Mouse (Mus musculus) megakaryocyte progenitor cell, adult 5-6 weeks (primary cell): Measurements from ENCODE around the gene Ubqln5. TPM values are rescaled to one million over a fixed set of nuclear protein-coding genes. Genes with fewer than 3 reads are reported as not detected.

Experiments used
- ATAC-seq: replicated peaks from 2 replicates; pipeline ENCODE4 v1.8.0; 2016; ENCODE audit warnings: mild to moderate bottlenecking, moderate TSS enrichment, inconsistent platforms; ENCODE audit not compliant: poor library complexity
- total RNA-seq, 2 experiments: library from RNA; stranded (forward) in 1 of 2; stranded (reverse) in 1 of 2; fragments of 157-497, 149-512 nt in 1 of 2; fragments of 200-1000 nt in 1 of 2; gene quantifications; 2 replicates each; pipeline versions ENCODE4 v1.2.3 to v1.2.4; 2015 to 2017

The Ubqln5 gene
- total RNA-seq (2015) (not detected in 2 replicates), total RNA-seq (2017) (not detected in 2 replicates)

- ATAC-seq, result no peak
Measured at GRCm38 (mm10) chr7:104129726-104130125, at the start of gene Ubqln5. Gene Ubqln5 (minus strand): TSS chr7:104129826.

- ATAC-seq, result peak; percentile 77
Measured at GRCm38 (mm10) chr7:104179074-104179473, 49.4 kb upstream of the Ubqln5 start.

- no peak for ATAC-seq
Measured at GRCm38 (mm10) chr7:104178422-104179054, 48.9 kb upstream of the Ubqln5 start.

DNA sequence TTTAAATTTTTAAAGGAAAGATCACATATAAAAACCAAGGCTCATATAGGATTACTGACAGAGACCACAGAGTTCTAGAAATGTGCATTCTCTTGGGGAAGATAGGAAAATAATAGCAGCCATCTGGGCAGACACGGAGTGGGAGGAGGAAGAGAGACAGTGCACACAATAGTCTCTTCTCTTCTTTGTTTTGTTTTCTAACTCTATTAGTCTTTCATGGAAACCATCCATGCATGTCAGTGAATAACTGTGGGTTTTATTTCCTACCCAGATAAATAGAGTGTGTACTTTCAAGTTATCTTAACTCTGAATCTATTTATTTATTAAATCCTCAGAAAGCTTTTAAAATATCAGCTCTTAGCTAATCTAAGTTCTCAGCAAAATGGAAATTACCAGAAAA, 45.5 kb upstream of the Ubqln5 start:
- no peak for ATAC-seq

DNA sequence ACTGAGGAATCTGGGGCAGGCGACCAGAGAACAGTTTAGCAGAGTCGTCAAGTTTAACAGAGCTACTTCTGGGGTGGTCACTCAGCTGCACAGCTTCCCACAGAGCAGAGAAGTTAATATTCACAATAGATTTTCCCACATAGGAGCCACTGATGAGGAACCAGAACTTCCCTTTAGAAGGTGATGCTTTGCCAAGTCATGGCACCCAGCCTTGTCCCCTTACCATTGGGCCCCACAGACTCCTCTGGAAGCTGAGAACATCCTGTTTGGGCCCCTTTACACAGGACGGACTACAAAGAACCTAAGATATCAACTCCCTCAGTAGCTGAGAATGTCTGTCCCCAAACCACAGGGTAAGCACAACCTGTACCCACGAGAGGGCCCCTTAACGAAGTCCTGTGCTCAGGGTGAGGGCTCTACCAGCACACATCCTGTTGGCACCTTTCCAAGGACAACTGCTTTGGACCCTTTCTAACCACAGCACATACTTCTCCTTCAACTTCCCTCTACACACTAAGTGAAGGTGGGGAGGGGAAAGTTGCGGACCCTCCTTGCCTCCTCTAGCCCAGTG, 40.1 kb upstream of the Ubqln5 start:
- peak; percentile 78 for ATAC-seq

DNA sequence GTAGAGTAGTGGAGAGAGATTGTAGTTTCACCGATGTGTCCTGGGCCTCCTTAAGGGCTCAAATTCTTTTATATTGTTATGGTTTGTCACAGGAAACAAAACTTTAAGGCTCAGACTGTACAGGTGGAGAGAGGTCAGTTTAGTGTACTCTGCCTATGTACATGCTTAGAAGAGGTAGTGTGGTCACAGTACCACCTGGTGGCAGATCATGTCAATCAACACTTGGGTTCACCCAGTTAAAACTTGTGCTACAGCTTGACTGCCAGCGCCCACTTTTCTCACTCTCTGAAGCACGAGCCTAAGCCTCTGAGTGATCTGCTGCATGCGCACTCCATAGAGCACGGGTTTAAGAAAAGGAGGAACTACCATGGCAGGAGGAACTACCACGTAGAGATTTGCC, 37.5 kb upstream of the Ubqln5 start:
- peak; percentile 45 for ATAC-seq

DNA sequence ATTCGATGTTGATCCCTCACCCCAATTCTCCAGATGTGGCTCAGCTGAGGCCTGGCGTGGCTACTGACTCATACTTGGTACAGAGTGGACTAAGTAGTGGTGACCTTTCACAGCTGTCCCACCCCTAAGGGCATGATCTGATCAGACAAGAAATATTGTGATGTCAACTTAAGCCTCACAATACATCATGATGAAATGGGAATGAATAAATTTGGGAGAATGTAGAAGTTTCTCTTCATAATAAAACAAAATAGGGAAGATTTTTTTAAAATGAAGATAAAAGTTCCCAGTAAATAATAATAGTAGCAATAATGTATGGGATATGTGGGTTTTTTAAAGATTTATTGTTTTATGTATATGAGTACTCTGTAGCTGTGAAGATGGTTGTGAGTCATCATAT, 20.8 kb upstream of the Ubqln5 start, which contains the start of gene Ubqlnl:
TSS of gene Ubqlnl (minus strand) at position 101 of the 400 bp plus-strand sequence.
- ATAC-seq, result no peak

DNA sequence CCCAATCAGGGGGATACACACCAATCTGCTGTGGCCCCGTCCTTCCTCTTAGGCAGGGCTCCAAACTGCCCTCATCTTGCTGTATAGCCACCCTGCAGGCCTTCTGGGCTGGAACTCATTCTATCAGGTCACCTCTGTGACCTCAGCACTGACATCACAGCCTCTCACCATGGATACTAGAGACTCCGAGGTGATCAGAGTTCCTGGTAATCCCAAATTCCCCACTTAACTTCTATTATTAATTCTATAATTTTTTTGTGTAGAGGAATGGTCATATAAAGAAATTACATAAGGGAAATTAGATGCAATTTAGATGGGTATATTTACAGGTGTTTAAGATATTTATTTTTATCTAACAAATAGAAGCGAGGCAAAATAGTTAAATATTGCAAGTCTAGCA, 13.6 kb upstream of the Ubqln5 start, which contains the start of gene Ubqln3:
TSS of gene Ubqln3 (minus strand) at position 101 of the 400 bp plus-strand sequence.
- ATAC-seq, result no peak

DNA sequence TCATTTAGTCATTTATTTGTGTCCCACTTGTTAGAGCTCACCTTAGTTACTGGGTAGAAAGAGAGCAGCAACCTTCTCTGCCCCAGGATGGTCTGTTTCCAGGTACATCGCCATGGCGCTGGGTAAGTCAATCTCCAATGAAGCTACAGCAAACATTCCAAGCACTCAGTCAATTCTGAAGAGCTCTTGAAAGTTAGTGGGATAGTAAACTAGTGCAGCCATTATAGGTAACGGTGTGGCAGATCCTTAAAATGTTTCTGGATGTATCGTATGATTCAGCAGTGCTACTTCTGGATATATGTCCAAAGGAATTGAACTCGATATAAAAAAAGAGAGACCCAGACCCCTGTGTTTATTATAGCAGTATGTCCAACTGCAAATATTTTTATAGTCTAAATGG, 7.7 kb upstream of the Ubqln5 start, which contains the start of gene Olfr643:
TSS of gene Olfr643 (minus strand) at position 101 of the 400 bp plus-strand sequence.
- ATAC-seq, result no peak

GRCm38 (mm10) chr7:104104757-104104972, 25.0 kb downstream of the Ubqln5 start, which contains the start of gene Olfr646:
Gene Olfr646 (plus strand): TSS chr7:104104873.
- no peak for ATAC-seq

- peak; percentile 100 for ATAC-seq
Measured at GRCm38 (mm10) chr7:104103913-104104756, 25.5 kb downstream of the Ubqln5 start.

DNA sequence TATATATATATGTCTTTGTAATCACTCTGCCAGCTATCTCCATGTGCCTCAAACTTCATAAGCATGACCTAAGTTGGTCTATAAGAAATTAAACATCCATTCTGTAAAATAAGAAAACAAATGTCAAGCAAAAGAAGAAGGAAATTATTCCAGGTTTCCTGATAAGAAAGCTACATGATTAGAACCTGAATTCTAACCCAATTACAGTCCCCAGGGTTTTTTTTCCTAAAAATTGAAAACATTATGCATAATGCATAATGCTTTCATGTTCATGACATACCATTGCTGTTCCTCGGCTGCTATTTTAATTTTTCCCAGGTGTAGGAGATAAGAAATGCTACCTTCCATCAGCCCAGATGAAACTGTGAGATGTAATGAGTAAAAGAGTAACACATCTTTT, 44.3 kb downstream of the Ubqln5 start, which contains the start of gene Olfr645:
TSS of gene Olfr645 (minus strand) at position 101 of the 400 bp plus-strand sequence.
- no peak for ATAC-seq

Other genes with a start within 250 kb of the Ubqln5 start
- gene Olfr66, start 243.6 kb downstream of the Ubqln5 start, total RNA-seq (2015), result not detected in 2 replicates
- not detected in 2 replicates for gene Olfr66, start 243.6 kb downstream of the Ubqln5 start, total RNA-seq (2017)
- gene Olfr64, start 235.3 kb downstream of the Ubqln5 start, total RNA-seq (2015), result not detected in 2 replicates
- gene Olfr64, start 235.3 kb downstream of the Ubqln5 start, total RNA-seq (2017), result not detected in 2 replicates
- not detected in 2 replicates for gene Olfr65, start 226.3 kb downstream of the Ubqln5 start, total RNA-seq (2015)
- gene Olfr65, start 226.3 kb downstream of the Ubqln5 start, total RNA-seq (2017), result not detected in 2 replicates
- not detected in 2 replicates for gene Olfr631, start 201.0 kb downstream of the Ubqln5 start, total RNA-seq (2015)
- not detected in 2 replicates for gene Olfr631, start 201.0 kb downstream of the Ubqln5 start, total RNA-seq (2017)
- gene Olfr632, start 195.5 kb downstream of the Ubqln5 start, total RNA-seq (2015), result not detected in 2 replicates
- not detected in 2 replicates for gene Olfr632, start 195.5 kb downstream of the Ubqln5 start, total RNA-seq (2017)
- gene Olfr633, start 185.4 kb downstream of the Ubqln5 start, total RNA-seq (2015), result not detected in 2 replicates
- not detected in 2 replicates for gene Olfr633, start 185.4 kb downstream of the Ubqln5 start, total RNA-seq (2017)
- not detected in 2 replicates for gene Olfr635, start 158.7 kb downstream of the Ubqln5 start, total RNA-seq (2015)
- gene Olfr635, start 158.7 kb downstream of the Ubqln5 start, total RNA-seq (2017), result not detected in 2 replicates
- not detected in 2 replicates for gene Olfr638, start 131.1 kb downstream of the Ubqln5 start, total RNA-seq (2015)
- not detected in 2 replicates for gene Olfr638, start 131.1 kb downstream of the Ubqln5 start, total RNA-seq (2017)
- gene Olfr639, start 112.5 kb downstream of the Ubqln5 start, total RNA-seq (2015), result 0.02 TPM in 1 of 2 replicates, not detected in the other
- not detected in 2 replicates for gene Olfr639, start 112.5 kb downstream of the Ubqln5 start, total RNA-seq (2017)
- gene Olfr640, start 104.3 kb downstream of the Ubqln5 start, total RNA-seq (2015), result not detected in 2 replicates
- not detected in 2 replicates for gene Olfr640, start 104.3 kb downstream of the Ubqln5 start, total RNA-seq (2017)
- not detected in 2 replicates for gene Olfr641, start 94.4 kb downstream of the Ubqln5 start, total RNA-seq (2015)
- gene Olfr641, start 94.4 kb downstream of the Ubqln5 start, total RNA-seq (2017), result not detected in 2 replicates
- not detected in 2 replicates for gene Olfr642, start 77.2 kb downstream of the Ubqln5 start, total RNA-seq (2015)
- gene Olfr642, start 77.2 kb downstream of the Ubqln5 start, total RNA-seq (2017), result not detected in 2 replicates
- not detected in 2 replicates for gene 4930516K23Rik, start 68.4 kb downstream of the Ubqln5 start, total RNA-seq (2015)
- gene 4930516K23Rik, start 68.4 kb downstream of the Ubqln5 start, total RNA-seq (2017), result not detected in 2 replicates
- not detected in 2 replicates for gene Olfr644, start 58.0 kb downstream of the Ubqln5 start, total RNA-seq (2015)
- not detected in 2 replicates for gene Olfr644, start 58.0 kb downstream of the Ubqln5 start, total RNA-seq (2017)
- gene Olfr645, start 44.4 kb downstream of the Ubqln5 start, total RNA-seq (2015), result not detected in 2 replicates
- gene Olfr645, start 44.4 kb downstream of the Ubqln5 start, total RNA-seq (2017), result not detected in 2 replicates
- gene Olfr646, start 25.0 kb downstream of the Ubqln5 start, total RNA-seq (2015), result not detected in 2 replicates
- gene Olfr646, start 25.0 kb downstream of the Ubqln5 start, total RNA-seq (2017), result not detected in 2 replicates
- not detected in 2 replicates for gene Olfr643, start 7.6 kb upstream of the Ubqln5 start, total RNA-seq (2015)
- not detected in 2 replicates for gene Olfr643, start 7.6 kb upstream of the Ubqln5 start, total RNA-seq (2017)
- not detected in 2 replicates for gene Ubqln3, start 13.5 kb upstream of the Ubqln5 start, total RNA-seq (2015)
- gene Ubqln3, start 13.5 kb upstream of the Ubqln5 start, total RNA-seq (2017), result not detected in 2 replicates
- gene Ubqlnl, start 20.7 kb upstream of the Ubqln5 start, total RNA-seq (2015), result not detected in 2 replicates
- not detected in 2 replicates for gene Ubqlnl, start 20.7 kb upstream of the Ubqln5 start, total RNA-seq (2017)
- 0.15 TPM in 1 of 2 replicates, not detected in the other for gene Olfm5, start 35.0 kb upstream of the Ubqln5 start, total RNA-seq (2015)
- gene Olfm5, start 35.0 kb upstream of the Ubqln5 start, total RNA-seq (2017), result 0.17 TPM in 1 of 2 replicates, not detected in the other
- gene Olfr648, start 53.6 kb upstream of the Ubqln5 start, total RNA-seq (2015), result not detected in 2 replicates
- gene Olfr648, start 53.6 kb upstream of the Ubqln5 start, total RNA-seq (2017), result not detected in 2 replicates
- gene Olfr649, start 66.2 kb upstream of the Ubqln5 start, total RNA-seq (2015), result not detected in 2 replicates
- gene Olfr649, start 66.2 kb upstream of the Ubqln5 start, total RNA-seq (2017), result not detected in 2 replicates
- 2.3 and 3.7 TPM in 2 replicates for gene Trim6, start 89.0 kb upstream of the Ubqln5 start, total RNA-seq (2015)
- 2.1 and 2.5 TPM in 2 replicates for gene Trim6, start 89.0 kb upstream of the Ubqln5 start, total RNA-seq (2017)
- 8.6 and 10.9 TPM in 2 replicates for gene Trim34a, start 114.6 kb upstream of the Ubqln5 start, total RNA-seq (2015)
- gene Trim34a, start 114.6 kb upstream of the Ubqln5 start, total RNA-seq (2017), result 10.4 and 16.4 TPM in 2 replicates
- gene Trim5, start 158.3 kb upstream of the Ubqln5 start, total RNA-seq (2015), result 4.7 and 5.3 TPM in 2 replicates
- gene Trim5, start 158.3 kb upstream of the Ubqln5 start, total RNA-seq (2017), result 6.9 and 8.0 TPM in 2 replicates
- gene Trim12a, start 185.6 kb upstream of the Ubqln5 start, total RNA-seq (2015), result 47.7 and 58.0 TPM in 2 replicates
- gene Trim12a, start 185.6 kb upstream of the Ubqln5 start, total RNA-seq (2017), result 63.9 and 69.0 TPM in 2 replicates
- gene Trim34b, start 199.6 kb upstream of the Ubqln5 start, total RNA-seq (2015), result 0.17 and 0.32 TPM in 2 replicates
- 0.10 and 0.87 TPM in 2 replicates for gene Trim34b, start 199.6 kb upstream of the Ubqln5 start, total RNA-seq (2017)
- gene Trim12c, start 223.5 kb upstream of the Ubqln5 start, total RNA-seq (2015), result 13.4 and 14.2 TPM in 2 replicates
- 23.5 and 30.1 TPM in 2 replicates for gene Trim12c, start 223.5 kb upstream of the Ubqln5 start, total RNA-seq (2017)
- 0.61 and 2.0 TPM in 2 replicates for gene Trim30b, start 240.1 kb upstream of the Ubqln5 start, total RNA-seq (2015)
- gene Trim30b, start 240.1 kb upstream of the Ubqln5 start, total RNA-seq (2017), result 1.5 and 1.8 TPM in 2 replicates